Mouse (Mus musculus): ENCODE results near the gene Tcte1.

The Tcte1 gene

GRCm38 (mm10) chr17:45563655-45564530 is 40.7 kb downstream of the Tcte1 start, which contains the start of gene Slc35b2:
Gene Slc35b2 (plus strand): TSS chr17:45563874.
- DNase-seq (ENCODE audit: extremely low read depth, insufficient read length, low spot score): peak; percentile 96

DNA sequence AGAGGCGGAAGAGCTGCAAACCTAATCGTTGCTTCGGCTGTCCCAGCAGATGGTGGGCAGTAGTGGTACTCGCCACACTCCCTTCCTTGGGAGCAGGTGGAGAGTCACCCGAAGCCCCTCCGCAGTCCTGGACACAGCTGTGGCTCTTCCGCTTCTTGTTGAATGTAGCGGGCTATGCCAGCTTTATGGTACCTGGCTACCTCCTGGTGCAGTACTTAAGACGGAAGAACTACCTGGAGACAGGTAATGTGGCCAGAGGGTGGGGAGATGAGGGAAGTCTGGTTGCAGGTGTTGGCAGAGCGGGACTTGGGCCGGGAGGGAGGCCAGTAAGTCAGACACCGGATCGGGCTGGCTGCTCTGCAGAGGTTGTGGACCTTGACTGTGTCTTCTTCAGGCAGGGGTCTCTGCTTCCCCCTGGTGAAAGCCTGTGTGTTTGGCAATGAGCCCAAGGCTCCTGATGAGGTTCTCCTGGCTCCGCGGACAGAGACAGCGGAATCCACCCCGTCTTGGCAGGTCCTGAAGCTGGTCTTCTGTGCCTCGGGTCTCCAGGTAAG is 41.4 kb downstream of the Tcte1 start:
- DNase-seq (ENCODE audit: extremely low read depth, insufficient read length, low spot score): no peak

DNA sequence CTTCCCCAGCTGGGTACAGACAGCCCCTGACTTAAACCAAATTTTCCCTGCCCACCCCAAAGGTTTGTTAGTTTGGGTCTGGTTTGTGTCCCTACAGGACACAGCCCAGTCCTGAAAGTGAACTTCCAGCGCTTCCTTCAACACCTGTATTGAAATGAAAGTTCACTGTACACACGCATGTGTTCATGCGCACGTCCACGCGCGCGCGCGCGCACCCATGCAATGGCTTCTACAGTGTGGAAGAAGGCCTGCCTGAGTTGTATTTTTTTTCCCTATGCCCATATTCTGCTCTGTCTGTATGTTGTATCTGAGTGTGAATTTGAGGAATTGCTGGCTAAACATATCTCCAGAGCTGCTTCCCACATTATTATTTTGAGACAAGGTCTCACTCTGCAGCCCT is 41.9 kb downstream of the Tcte1 start:
- DNase-seq (ENCODE audit: extremely low read depth, insufficient read length, low spot score): no peak

DNA sequence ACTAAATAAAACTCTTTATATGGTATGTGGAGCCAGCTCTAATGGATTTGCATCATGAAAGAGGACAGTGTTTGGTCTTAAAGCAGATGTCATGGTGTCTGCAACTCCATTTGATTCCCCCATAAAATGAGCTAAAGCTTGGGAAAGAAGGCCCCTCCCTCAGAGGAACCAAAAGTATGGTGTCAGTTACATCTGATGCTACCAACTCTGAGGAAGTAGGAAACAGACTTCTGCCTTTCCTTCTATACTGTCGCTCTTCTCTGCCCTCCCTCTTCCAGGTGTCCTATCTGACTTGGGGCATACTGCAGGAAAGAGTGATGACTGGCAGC is 42.8 kb downstream of the Tcte1 start:
- no peak for DNase-seq (ENCODE audit: extremely low read depth, insufficient read length, low spot score)

DNA sequence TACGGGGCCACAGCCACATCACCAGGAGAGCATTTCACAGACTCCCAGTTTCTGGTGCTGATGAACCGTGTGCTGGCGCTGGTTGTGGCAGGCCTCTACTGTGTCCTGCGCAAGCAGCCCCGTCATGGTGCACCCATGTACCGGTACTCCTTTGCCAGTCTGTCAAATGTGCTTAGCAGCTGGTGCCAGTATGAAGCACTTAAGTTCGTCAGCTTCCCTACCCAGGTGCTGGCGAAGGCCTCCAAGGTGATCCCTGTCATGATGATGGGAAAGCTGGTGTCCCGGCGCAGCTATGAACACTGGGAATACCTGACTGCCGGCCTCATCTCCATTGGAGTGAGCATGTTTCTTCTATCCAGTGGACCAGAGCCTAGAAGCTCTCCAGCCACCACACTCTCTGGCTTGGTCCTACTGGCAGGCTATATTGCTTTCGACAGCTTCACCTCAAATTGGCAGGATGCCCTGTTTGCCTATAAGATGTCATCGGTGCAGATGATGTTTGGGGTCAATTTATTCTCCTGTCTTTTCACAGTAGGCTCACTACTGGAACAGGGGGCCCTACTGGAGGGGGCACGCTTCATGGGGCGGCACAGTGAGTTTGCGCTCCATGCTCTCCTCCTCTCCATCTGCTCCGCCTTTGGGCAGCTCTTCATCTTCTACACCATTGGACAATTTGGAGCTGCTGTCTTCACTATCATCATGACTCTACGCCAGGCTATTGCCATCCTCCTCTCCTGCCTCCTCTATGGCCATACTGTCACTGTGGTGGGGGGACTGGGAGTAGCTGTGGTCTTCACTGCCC is 43.3 kb downstream of the Tcte1 start:
- peak; percentile 70 for DNase-seq (ENCODE audit: extremely low read depth, insufficient read length, low spot score)

- DNase-seq (ENCODE audit: extremely low read depth, insufficient read length, low spot score): no peak
Measured at GRCm38 (mm10) chr17:45567162-45567601, 43.9 kb downstream of the Tcte1 start.

GRCm38 (mm10) chr17:45568990-45569389 is 45.8 kb downstream of the Tcte1 start:
- no peak for DNase-seq (ENCODE audit: extremely low read depth, insufficient read length, low spot score)

DNA sequence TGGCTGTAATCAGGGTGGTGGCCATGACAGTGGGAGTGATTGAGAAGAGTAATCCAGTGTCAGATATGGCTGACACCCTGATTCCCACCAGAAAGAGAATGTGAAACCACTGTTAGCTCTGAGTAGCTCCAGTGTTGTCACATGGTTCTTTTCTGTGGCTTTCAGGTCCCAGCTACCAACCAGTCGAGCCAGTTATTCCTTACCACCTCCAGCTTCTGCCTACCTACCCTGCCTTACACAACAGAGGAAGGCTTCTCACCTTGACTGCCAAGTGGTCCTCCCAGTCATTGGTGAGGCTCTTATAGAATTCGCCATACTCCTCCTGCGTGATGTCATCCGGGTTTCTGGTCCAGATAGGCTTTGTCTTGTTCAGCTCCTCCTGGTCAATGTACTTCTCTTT is 46.8 kb downstream of the Tcte1 start:
- no peak for DNase-seq (ENCODE audit: extremely low read depth, insufficient read length, low spot score)

DNA sequence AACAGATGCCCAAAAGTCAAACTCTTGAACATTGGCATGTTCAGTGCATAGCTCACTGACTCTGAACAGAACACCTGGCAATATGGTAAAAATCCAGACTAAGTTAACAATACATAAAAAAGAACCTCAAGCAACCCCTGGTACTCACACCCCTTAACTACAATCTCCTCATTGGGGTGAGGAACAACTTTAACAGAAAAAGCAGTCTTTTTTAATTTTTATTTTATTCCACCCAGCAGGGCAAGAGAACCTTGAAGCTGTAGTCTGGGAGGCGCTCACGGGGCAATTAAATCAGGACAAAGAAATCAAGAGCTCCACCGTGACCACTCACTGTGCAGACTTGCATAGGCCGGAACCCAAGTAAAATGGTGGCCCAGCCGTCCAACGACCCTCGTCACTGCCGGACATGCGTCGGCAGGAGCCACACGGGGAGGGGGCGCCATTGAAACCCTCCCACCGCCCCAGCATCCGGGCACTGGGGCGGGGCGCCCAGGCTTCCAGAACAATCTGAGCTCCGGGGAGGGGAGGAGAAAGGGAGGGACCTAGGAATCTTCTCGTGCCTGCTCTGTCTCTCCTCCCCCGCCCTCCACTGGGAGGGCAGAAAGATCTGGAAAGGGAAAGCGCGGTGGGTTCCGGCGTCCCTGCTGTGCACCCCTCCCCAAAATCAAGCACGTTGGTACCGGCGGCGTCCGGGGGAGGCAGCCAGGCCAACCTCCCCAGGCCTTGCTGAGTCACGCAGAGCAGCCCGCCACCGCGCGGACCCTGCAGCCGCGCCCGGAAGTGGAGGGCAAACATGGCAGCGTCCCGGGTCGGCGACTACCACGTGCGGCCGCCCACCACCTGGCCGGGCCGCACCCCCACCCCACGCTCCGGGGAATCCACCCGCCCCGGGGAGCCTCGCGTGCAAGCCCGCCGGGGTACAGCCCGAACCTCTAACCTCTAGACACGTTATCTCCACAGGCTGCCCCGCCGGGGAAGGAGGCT is 49.2 kb downstream of the Tcte1 start:
- DNase-seq (ENCODE audit: extremely low read depth, insufficient read length, low spot score): peak; percentile 86

- DNase-seq (ENCODE audit: extremely low read depth, insufficient read length, low spot score): peak; percentile 96
Measured at GRCm38 (mm10) chr17:45573087-45573779, 50.0 kb downstream of the Tcte1 start, which contains the start of gene Hsp90ab1. Gene Hsp90ab1 (minus strand): TSS chr17:45573271.

GRCm38 (mm10) chr17:45573780-45574123 is 50.5 kb downstream of the Tcte1 start:
- DNase-seq (ENCODE audit: extremely low read depth, insufficient read length, low spot score): peak; percentile 96

DNA sequence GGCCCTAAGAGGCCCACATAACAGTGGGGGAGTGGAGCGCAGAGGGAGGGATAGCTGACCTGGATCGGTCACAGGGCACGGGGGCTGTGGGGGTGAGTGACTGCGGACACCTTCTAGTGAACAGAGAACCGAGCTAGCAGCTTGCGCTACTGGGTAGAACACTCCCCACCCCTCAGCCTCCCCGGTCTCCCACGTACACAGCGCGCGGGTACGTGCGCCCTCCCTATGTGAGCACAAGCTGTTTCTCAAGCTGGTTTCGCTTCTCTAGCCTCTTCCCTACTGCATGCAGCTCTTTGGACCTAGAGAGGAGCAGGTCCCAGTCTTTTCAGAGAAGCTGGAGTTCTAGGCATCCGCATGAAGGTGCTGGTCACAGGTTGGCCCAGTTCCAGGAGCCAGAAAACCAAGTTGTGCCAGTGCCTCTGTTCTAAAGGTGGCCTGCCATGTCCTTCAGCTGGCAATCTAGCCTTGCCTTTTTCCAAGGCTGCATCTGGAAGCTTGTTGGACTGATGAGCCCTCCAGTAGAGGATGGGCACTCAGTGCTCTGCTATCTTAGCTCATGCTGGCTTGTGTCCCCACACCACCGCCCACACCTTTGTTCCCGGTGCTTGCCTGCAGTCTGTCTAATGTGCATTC is 51.0 kb downstream of the Tcte1 start:
- no peak for DNase-seq (ENCODE audit: extremely low read depth, insufficient read length, low spot score)

DNA sequence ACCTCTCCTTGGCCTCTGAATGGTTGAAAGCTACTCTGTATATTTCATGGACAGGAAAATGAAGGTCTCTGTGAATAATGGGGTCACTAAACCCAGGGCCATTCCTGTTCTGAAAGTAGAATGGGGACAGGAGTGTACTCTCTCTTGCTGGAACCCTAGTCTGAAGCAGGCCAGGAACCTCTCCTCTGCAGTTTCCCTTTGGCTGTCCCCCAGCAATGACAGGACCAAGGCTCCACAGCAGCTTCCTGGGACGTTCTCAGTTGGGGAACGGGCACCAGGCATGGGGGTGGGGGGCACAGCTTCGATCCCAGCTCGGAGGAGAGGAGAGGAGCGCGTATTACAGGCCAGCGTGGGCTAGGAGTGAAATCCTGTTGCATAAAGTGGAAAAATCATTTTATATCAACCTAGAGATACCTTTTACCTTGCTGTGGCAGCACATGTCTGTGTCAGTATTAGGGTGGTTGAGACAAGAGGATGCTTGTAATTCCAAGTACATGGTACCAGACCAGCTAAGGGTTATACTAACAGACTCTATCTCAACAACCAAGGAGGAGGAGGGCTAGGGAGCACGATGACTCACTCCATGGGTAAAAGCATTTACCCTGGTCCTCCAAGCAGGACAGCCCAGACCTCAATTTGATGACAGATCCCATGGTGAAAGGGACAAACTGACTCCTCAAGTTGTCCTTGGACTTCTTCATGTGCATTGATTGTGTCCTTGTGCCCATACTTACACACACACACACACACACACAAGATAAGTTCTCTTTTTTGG is 52.1 kb downstream of the Tcte1 start:
- DNase-seq (ENCODE audit: extremely low read depth, insufficient read length, low spot score): no peak

DNA sequence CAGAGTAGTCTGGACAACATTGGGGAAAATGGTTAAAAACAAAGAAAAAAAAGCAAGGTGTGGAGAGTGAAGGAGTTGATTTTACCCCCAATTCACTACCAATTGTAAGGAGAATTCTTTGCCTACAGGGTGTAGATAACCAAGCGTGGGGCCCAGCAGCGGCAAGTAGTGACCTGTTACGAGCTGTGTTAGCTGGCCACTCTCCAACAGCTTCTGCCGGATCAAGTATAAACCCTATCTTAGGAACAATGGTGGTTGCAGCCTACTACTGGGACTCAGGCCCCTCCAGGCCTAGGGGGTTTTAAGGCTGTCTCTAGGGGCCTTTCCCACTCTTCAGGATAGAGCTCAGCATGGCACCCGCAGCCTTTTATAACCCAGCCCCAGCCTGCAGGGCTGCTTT is 55.0 kb downstream of the Tcte1 start:
- no peak for DNase-seq (ENCODE audit: extremely low read depth, insufficient read length, low spot score)

- no peak for DNase-seq (ENCODE audit: extremely low read depth, insufficient read length, low spot score)
Measured at GRCm38 (mm10) chr17:45578843-45579242, 55.6 kb downstream of the Tcte1 start.

DNA sequence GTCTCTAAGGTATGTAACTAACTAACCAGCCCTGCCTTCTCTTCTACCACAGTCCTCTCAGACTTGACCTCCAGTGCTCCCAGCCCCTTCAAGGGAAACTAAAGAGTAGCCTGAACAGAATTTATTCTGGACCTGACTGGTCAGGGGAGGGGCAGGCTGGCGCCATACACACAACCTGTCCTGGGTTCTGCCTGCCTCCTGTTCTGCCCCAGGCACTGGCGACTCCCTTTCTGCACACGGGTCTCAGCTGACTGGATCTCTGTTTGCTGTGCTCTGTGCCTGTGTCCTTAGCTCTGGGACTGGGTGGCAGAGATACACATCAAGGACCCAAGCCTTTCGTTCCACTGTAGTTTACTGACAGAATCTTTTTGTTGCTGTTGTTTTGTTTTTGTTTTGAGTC is 56.3 kb downstream of the Tcte1 start:
- DNase-seq (ENCODE audit: extremely low read depth, insufficient read length, low spot score): no peak

GRCm38 (mm10) chr17:45580958-45581477 is 57.8 kb downstream of the Tcte1 start:
- peak; percentile 77 for DNase-seq (ENCODE audit: extremely low read depth, insufficient read length, low spot score)

DNA sequence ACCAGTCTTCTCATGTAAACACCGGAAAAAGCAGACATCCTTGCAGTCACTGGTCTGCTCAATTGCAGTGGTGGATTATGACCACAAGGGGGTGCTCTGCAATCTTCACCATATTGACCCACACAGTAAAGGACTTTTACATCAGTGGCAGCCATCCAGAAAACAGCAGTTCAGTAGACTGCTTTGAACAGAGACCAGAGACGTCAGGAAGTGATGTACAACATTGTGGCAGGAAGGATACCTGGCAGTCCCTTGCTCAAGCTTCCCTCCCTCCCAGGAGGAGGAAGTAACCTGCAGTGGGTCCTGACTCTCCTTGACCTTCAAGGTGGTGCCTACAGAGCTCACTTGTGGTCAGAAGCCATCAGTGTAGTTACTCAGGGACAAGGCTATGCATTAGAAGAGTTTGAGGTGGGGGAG is 58.3 kb downstream of the Tcte1 start:
- DNase-seq (ENCODE audit: extremely low read depth, insufficient read length, low spot score): peak; percentile 70
